Mouse (Mus musculus) erythroblast, embryonic 14.5 days (primary cell): Measurements from ENCODE around the gene Tigar. TPM values are rescaled to one million over a fixed set of nuclear protein-coding genes. Genes with fewer than 3 reads are reported as not detected.

Source experiments
- H3K27me3 ChIP-seq: 2 replicates; pipeline ENCODE4 v1.6.1; 2012; ENCODE audit warnings: inconsistent platforms; ENCODE audit not compliant: control insufficient read depth
- H3K36me3 ChIP-seq: 2 replicates; pipeline ENCODE4 v1.6.1; 2012; ENCODE audit warnings: mild to moderate bottlenecking, inconsistent platforms; ENCODE audit not compliant: control insufficient read depth
- H3K4me1 ChIP-seq: 2 replicates; pipeline ENCODE4 v1.6.1; 2012; ENCODE audit warnings: inconsistent platforms; ENCODE audit not compliant: control insufficient read depth
- H3K4me3 ChIP-seq: replicated peaks from 2 replicates; pipeline ENCODE3; 2012; ENCODE audit warnings: moderate library complexity, mild to moderate bottlenecking, inconsistent platforms
- H3K9me3 ChIP-seq: 2 replicates; pipeline ENCODE4 v1.6.1; 2012; ENCODE audit warnings: low read length, inconsistent platforms, mixed read lengths; ENCODE audit not compliant: control insufficient read depth
- GATA1 ChIP-seq: IDR thresholded peaks from 2 replicates; pipeline ENCODE4 v1.6.1; 2012; ENCODE audit warnings: low read length, inconsistent platforms, mixed read lengths
- TAL1 ChIP-seq: IDR thresholded peaks from 3 replicates; pipeline ENCODE4 v1.6.1; 2012; ENCODE audit warnings: low read length, inconsistent platforms, mixed read lengths
- polyA plus RNA-seq: library from polyadenylated mRNA; stranded (reverse); fragments of >175 nt; gene quantifications from 2 replicates; pipeline ENCODE4 v1.2.3, GENCODE M21; 2012

Gene Tigar
- polyA plus RNA-seq, 1 experiment: not detected

DNA sequence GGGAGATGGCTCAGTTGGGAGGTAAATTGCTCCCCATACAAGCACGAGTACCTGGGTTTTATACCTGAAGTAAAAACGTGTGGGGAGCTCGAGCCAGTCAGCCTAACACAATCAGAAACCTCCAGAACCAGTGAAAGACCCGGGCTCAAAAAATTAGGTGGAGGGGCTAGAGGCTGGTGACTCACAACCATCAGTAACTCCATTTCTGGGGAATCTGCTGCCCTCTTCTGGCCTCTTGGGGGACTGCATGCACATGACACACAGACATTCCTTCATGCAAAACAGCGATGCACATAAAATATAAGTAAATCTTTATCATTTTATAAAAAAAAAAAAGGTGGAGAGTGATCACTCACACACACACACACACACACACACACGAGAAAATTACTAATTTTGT lies 4.2 kb downstream of the Tigar start:
- peaks cover 6% of the 10 kb centered on the region for H3K4me1 ChIP-seq
- H3K27me3 ChIP-seq: peaks cover 13% of the 10 kb centered on the region
- TF ChIP-seq TAL1 (no peak), GATA1 (no peak)
- H3K9me3 ChIP-seq: no peaks in the 10 kb centered on the region
- H3K4me3 ChIP-seq: no peak overlapping the region
- no peaks in the 10 kb centered on the region for H3K36me3 ChIP-seq

DNA sequence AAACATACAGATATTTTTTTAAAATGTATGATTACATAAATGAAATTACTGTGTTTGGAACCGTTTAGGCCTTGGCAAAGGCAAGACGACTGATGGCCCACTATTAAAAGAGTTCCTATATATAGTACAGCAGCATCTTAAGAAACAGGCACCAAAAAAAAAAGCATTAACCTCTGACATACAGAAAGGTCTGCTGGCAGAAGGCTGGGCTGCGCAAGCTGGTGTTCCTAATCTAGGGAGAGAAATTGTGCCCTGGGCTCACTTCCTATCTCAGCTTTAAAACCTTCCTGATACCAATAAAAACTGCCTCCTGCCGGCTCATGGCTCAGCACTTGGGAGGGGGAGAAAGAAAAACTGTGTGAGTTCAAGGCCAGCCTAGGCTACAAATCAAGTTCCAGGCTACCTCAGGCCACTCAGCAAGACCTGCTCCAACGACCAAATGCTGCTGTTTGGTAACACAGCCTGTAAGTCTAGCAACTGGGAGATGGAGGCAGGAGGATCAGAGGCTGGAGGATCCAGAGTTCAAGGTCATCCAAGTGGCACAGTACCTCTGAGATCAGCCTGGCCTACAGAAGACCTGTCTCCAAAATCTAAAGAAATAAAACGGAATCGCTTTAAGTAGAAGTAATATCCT lies 4.8 kb downstream of the Tigar start:
- H3K9me3 ChIP-seq: no peaks in the 10 kb centered on the region
- no peaks in the 10 kb centered on the region for H3K36me3 ChIP-seq
- no peak overlapping the region for H3K4me3 ChIP-seq
- TF ChIP-seq GATA1: no peak
- no peak for TF ChIP-seq TAL1
- peaks cover 10% of the 10 kb centered on the region for H3K27me3 ChIP-seq
- H3K4me1 ChIP-seq: peaks cover 3% of the 10 kb centered on the region

- Histone ChIP-seq H3K9me3 (no peaks in the 10 kb centered on the region), H3K27me3 (peaks cover 2% of the 10 kb centered on the region), H3K36me3 (no peaks in the 10 kb centered on the region), H3K4me3 (no peak overlapping the region), H3K4me1 (no peaks in the 10 kb centered on the region)
- TF ChIP-seq TAL1 (no peak), GATA1 (no peak)
Measured at GRCm38 (mm10) chr6:127103506-127104275, 5.7 kb downstream of the Tigar start.

- Histone ChIP-seq H3K36me3 (no peaks in the 10 kb centered on the region), H3K4me3 (no peak overlapping the region), H3K9me3 (no peaks in the 10 kb centered on the region), H3K27me3 (no peaks in the 10 kb centered on the region), H3K4me1 (no peaks in the 10 kb centered on the region)
- TF ChIP-seq GATA1: no peak
- TF ChIP-seq TAL1: no peak
Measured at GRCm38 (mm10) chr6:127094565-127094964, 14.8 kb downstream of the Tigar start.

- no peak for TF ChIP-seq GATA1
- Histone ChIP-seq H3K36me3 (no peaks in the 10 kb centered on the region), H3K4me1 (no peaks in the 10 kb centered on the region), H3K4me3 (no peak overlapping the region), H3K27me3 (peaks cover 2% of the 10 kb centered on the region; the same call in 1 of the 2 replicates), H3K9me3 (no peaks in the 10 kb centered on the region)
Measured at GRCm38 (mm10) chr6:127086739-127087138, 22.6 kb downstream of the Tigar start.

DNA sequence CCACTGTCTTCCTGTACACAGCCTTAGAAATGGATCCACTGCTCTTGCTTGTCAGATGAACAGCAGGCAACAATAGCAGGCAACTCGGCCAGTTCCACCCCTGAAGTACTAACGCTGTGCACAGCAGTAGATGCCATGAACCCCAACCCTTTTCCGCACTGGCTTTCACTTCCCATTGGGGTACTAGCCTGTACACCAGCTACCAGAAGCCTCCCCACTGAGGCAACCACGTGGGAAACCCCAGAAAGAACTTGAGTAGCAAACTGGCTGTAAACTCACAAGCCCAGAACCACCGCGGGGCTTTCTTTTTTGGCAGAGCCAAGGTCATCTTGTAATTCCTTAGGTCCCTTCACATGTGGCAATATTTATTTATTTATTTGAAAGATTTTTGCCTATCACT lies 27.5 kb downstream of the Tigar start:
- Histone ChIP-seq H3K36me3 (no peaks in the 10 kb centered on the region), H3K27me3 (peaks cover 25% of the 10 kb centered on the region), H3K4me1 (no peaks in the 10 kb centered on the region), H3K9me3 (no peaks in the 10 kb centered on the region), H3K4me3 (no peak overlapping the region)
- TF ChIP-seq GATA1 (no peak), TAL1 (no peak)

- no peaks in the 10 kb centered on the region for H3K4me1 ChIP-seq
- no peak overlapping the region for H3K4me3 ChIP-seq
- TF ChIP-seq GATA1: no peak
- peaks cover 25% of the 10 kb centered on the region for H3K27me3 ChIP-seq
- no peaks in the 10 kb centered on the region for H3K9me3 ChIP-seq
- no peaks in the 10 kb centered on the region for H3K36me3 ChIP-seq
Measured at GRCm38 (mm10) chr6:127079867-127080731, 29.3 kb downstream of the Tigar start.

GRCm38 (mm10) chr6:127072817-127073216 lies 36.5 kb downstream of the Tigar start, which contains the start of gene Fgf23:
Gene Fgf23, plus strand, starts transcription at chr6:127072902.
- H3K27me3 ChIP-seq: no peaks in the 10 kb centered on the region
- no peaks in the 10 kb centered on the region for H3K36me3 ChIP-seq
- no peaks in the 10 kb centered on the region for H3K4me1 ChIP-seq
- H3K4me3 ChIP-seq: no peak within 1 kb of the TSS
- H3K9me3 ChIP-seq: no peaks in the 10 kb centered on the region
- TF ChIP-seq GATA1: no peak
- no peak for TF ChIP-seq TAL1

DNA sequence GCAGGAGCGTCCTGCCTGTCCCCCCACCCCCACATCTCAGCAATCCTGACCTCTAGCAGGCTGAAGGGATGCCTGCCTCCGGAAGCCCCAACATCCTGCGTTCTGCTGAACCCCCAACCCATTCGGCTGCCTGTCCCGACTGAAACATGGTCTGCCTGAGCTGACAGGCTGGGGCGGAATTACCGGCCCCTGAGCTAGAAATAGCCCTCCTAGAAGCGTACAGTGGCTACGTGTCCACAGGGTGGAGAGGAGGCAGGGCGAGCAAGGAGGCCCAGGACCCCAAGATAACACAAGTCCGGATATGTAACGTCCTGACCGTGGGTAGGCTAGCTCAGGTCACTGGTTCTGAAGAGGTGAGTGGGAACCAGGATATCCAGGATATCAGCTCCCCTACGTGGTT lies 44.5 kb downstream of the Tigar start:
- H3K36me3 ChIP-seq: no peaks in the 10 kb centered on the region
- no peak overlapping the region for H3K4me3 ChIP-seq
- TF ChIP-seq GATA1 (no peak), TAL1 (no peak)
- H3K4me1 ChIP-seq: no peaks in the 10 kb centered on the region
- H3K27me3 ChIP-seq: peaks cover 5% of the 10 kb centered on the region
- H3K9me3 ChIP-seq: no peaks in the 10 kb centered on the region
